Mouse (Mus musculus): ENCODE results near the gene Lbx1. TPM values are rescaled to one million over a fixed set of nuclear protein-coding genes. Genes with fewer than 3 reads are reported as not detected.

Lbx1 gene
- polyA plus RNA-seq, 1 experiment from 2014 or later: 0.27 TPM

DNA sequence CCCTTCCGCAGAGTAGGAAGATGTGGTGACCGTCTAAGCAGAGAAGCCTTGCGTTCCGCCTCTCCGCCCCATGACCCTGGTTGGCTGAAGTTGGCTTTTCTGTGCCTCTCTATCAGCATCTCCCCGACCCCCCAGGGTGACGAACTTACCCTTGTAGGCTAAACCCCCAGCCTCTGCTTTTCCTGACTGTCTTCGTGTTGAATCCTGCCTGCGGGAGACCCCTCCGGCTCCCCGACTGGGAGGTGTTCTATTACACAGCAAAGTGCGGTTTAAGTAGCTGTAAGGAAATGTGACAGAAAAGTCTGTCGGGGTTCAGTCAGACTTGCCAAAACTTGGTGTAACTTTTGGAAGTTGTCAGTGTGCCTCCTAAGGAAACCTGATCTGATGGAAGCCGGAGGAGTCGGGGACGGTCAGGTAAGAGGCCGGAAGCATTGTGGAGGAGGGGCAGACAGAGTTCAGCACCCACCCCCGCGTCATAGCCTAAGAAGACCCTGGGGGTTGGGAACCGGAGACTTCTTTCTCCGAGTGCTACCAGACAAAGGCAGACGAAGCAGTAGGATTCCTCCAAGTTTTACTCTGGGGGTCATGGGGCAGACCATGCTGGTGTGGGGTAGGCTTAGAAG is 27.1 kb downstream of the Lbx1 start:
- Histone ChIP-seq H3K27ac (peak overlapping the region; percentile 68; the same call in 1 of the 2 replicates), H3K4me2 (peak overlapping the region; percentile 50), H3K9me3 (no peaks in the 10 kb centered on the region; the same call in 1 of the 2 replicates), H3K4me1 (peaks cover 10% of the 10 kb centered on the region), H3K4me3 (peak overlapping the region; percentile 20), H3K36me3 (no peaks in the 10 kb centered on the region), H3K9ac (no peak overlapping the region), H3K27me3 (peaks cover 11% of the 10 kb centered on the region)
- WGBS: 5% methylated on average over 22 of the region's 22 CpGs
- ATAC-seq (ENCODE audit: insufficient number of reproducible peaks, insufficient read depth, low FRiP score, low TSS enrichment, low read depth): 0 out of 2 replicates have a peak, but pooled peaks have one; percentile 48

DNA sequence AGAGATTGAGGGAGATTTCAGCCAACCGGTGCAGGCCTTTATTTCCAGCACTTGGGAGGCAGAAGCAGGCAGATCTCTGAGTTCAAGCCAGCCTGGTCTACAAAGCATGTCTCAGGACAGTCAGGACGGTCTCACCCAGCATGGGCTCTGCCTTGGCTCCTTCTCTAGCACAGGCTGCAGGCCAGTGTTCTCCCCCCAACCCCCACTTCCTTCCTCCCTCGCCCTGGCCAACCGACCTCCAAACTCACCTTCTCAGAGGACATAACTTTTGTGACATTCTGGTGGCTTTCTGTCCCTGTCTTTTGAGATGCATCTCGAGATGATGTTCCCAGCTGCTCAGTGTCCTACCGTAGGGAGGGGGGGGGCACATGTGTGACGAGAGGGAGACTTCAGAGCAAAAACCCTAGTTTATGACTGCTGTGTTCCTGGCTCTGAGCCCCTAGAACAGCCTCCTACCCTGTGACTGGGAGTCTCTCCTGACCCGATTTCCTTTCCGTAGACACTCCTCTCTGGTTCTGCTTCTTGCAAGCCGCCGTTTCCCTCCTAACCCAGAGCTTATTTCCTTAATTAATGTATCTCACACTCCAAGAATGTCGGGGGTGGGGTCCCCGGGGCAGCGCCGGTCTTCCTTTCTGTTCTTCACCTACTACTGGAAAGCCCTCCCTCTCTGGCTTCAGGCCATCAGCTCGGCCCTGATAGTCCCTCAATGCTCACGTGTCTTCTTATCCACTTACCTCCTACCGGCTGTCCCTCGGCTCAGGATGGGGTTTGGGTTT is 27.8 kb downstream of the Lbx1 start:
- peak overlapping the region; percentile 50 for H3K4me2 ChIP-seq
- H3K9me3 ChIP-seq: no peaks in the 10 kb centered on the region
- peaks cover 10% of the 10 kb centered on the region for H3K4me1 ChIP-seq
- no peak overlapping the region for H3K9ac ChIP-seq
- H3K27me3 ChIP-seq: peaks cover 11% of the 10 kb centered on the region
- peak; percentile 62; the same call in 1 of the 2 replicates for ATAC-seq (ENCODE audit: insufficient number of reproducible peaks, insufficient read depth, low FRiP score, low TSS enrichment, low read depth)
- H3K27ac ChIP-seq: peak overlapping the region; percentile 68; the same call in 1 of the 2 replicates
- H3K36me3 ChIP-seq: no peaks in the 10 kb centered on the region
- WGBS: 27% methylated on average over 19 of the region's 19 CpGs
- peak overlapping the region; percentile 20 for H3K4me3 ChIP-seq

DNA sequence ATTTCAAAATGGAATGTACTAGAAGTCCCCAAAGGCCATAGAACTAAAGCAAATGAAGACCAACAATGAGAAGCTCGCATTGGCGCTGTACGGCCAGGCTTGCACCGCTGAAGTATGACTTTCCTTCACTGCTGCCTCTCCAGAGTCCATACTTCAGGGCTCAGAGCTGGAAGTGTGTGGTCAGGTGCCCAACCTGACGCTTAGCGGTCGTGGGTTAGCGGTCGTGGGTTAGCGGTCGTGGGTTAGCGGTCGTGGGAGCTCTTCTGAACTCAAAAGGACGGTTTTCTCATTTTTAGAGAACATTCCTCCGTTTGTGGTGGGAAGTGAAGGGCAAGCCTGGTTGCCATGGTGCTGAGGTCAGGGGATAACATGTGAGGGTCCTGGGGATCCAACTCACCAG is 28.5 kb downstream of the Lbx1 start:
- 92% methylated on average over 15 of the region's 15 CpGs for WGBS
- Histone ChIP-seq H3K4me1 (peaks cover 10% of the 10 kb centered on the region), H3K4me2 (no peak overlapping the region), H3K9me3 (no peaks in the 10 kb centered on the region), H3K27ac (no peak overlapping the region), H3K27me3 (peaks cover 11% of the 10 kb centered on the region), H3K4me3 (no peak overlapping the region), H3K9ac (no peak overlapping the region), H3K36me3 (no peaks in the 10 kb centered on the region)
- no peak for ATAC-seq (ENCODE audit: insufficient number of reproducible peaks, insufficient read depth, low FRiP score, low TSS enrichment, low read depth)

DNA sequence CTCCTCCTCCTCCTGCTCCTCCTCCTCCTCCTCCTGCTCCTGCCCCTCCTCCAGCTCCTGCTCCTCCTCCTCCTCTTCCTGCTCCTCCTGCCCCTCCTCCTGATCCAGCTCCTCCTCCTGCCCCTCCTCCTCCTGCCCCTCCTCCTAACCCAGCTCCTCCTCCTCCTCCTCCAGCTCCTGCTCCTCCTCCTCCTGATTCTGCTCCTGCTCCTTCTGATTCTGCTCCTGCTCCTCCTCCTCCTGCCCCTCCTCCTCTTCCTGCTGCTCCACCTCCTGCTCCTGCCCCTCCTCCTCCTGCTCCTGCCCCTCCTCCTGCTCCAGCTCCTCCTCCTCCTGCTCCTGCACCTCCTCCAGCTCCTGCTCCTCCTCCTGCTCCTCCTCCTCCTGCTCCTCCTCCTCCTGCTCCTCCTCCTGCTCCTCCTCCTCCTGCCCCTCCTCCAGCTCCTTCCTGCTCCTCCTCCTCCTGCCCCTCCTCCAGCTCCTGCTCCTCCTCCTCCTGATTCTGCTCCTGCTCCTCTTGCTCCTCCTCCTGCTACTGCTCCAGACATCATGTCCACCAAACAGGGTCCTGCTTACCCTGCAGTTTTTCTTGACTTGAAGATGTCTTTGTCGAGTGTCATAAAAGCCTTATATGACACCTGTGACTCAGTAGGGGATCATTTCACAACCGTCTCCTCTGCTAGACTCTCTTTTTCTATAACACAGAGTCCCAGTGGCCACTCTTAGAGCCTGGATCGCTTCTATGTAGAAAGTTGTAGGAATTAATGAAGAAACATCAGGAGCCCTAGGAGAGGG is 30.1 kb downstream of the Lbx1 start:
- Histone ChIP-seq H3K4me1 (peaks cover 10% of the 10 kb centered on the region), H3K4me2 (no peak overlapping the region), H3K27me3 (peaks cover 11% of the 10 kb centered on the region), H3K27ac (no peak overlapping the region), H3K9me3 (no peaks in the 10 kb centered on the region), H3K36me3 (no peaks in the 10 kb centered on the region), H3K9ac (no peak overlapping the region), H3K4me3 (no peak overlapping the region)
- ATAC-seq (ENCODE audit: insufficient number of reproducible peaks, insufficient read depth, low FRiP score, low TSS enrichment, low read depth): no peak
- WGBS: 74% methylated on average over 3 of the region's 3 CpGs

DNA sequence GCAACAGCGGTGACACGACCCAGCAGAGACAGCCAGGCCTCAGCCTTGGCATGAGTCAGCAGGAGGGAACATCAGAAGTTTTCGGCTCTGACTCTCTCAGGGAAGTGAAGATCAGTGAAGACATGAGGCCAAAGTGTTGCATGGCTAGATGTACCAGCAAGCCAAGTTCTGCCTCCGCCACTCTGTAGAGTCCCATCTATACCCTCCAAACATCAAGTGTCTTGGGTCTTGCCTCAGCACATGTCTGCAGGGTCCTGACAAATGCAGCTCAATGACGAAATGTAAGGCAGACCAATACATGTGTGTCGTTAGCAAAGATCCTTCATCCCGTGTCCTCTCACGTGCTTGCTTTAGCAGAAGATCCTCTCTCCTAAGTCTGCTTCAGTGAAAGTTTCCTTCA is 38.6 kb downstream of the Lbx1 start:
- Histone ChIP-seq H3K36me3 (no peaks in the 10 kb centered on the region), H3K9ac (no peak overlapping the region), H3K4me3 (no peak overlapping the region), H3K9me3 (0 out of 2 replicates have a peak, but pooled peaks cover 6% of the 10 kb centered on the region), H3K4me2 (no peak overlapping the region), H3K27me3 (no peaks in the 10 kb centered on the region), H3K4me1 (no peaks in the 10 kb centered on the region), H3K27ac (no peak overlapping the region)
- ATAC-seq (ENCODE audit: insufficient number of reproducible peaks, insufficient read depth, low FRiP score, low TSS enrichment, low read depth): no peak
- 91% methylated on average over 8 of the region's 8 CpGs for WGBS

DNA sequence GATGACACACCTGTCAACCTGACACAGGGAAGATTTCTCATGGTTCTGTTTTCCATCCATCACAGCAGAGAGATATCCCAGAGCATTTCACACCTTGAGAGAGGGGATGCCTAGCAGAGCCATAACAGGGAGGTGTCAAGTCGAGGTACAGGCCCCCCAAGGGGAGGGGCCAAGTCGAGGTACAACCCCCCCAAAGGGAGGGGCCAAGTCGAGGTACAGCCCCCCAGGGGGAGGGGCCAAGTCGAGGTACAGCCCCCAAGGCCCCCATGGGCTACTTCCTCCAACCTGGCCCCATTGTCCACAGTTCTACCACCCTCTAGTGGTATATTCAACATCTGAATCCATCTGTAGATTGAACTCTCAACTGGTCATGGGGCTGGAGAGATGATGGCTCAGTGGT is 41.0 kb downstream of the Lbx1 start:
- Histone ChIP-seq H3K9ac (no peak overlapping the region), H3K27ac (no peak overlapping the region), H3K4me3 (no peak overlapping the region), H3K27me3 (no peaks in the 10 kb centered on the region), H3K36me3 (no peaks in the 10 kb centered on the region), H3K9me3 (0 out of 2 replicates have a peak, but pooled peaks cover 6% of the 10 kb centered on the region), H3K4me2 (no peak overlapping the region), H3K4me1 (no peaks in the 10 kb centered on the region)
- ATAC-seq (ENCODE audit: insufficient number of reproducible peaks, insufficient read depth, low FRiP score, low TSS enrichment, low read depth): 0 out of 2 replicates have a peak, but pooled peaks have one; percentile 6
- 46% methylated on average over 4 of the region's 4 CpGs for WGBS

Other genes with a start within 250 kb of the Lbx1 start
- gene Sema4g, start 246.7 kb downstream of the Lbx1 start, polyA plus RNA-seq (2015; fragmentation: Nextera tagmentation; extraction: Ambion mirVana): 7.1 and 7.6 TPM in 2 replicates
- 27.0 and 28.5 TPM in 2 replicates for gene Twnk, start 230.1 kb downstream of the Lbx1 start, polyA plus RNA-seq (2015; fragmentation: Nextera tagmentation; extraction: Ambion mirVana)
- gene Mrpl43, start 229.4 kb downstream of the Lbx1 start, polyA plus RNA-seq (2015; fragmentation: Nextera tagmentation; extraction: Ambion mirVana): 72.6 and 81.2 TPM in 2 replicates
- gene Lzts2, start 221.4 kb downstream of the Lbx1 start, polyA plus RNA-seq (2015; fragmentation: Nextera tagmentation; extraction: Ambion mirVana): 64.6 and 73.3 TPM in 2 replicates
- gene Pdzd7, start 190.1 kb downstream of the Lbx1 start, polyA plus RNA-seq (2015; fragmentation: Nextera tagmentation; extraction: Ambion mirVana): 0.47 and 0.51 TPM in 2 replicates
- 32.3 and 32.5 TPM in 2 replicates for gene Sfxn3, start 188.3 kb downstream of the Lbx1 start, polyA plus RNA-seq (2015; fragmentation: Nextera tagmentation; extraction: Ambion mirVana)
- 17.7 and 29.4 TPM in 2 replicates for gene Kazald1, start 160.6 kb downstream of the Lbx1 start, polyA plus RNA-seq (2015; fragmentation: Nextera tagmentation; extraction: Ambion mirVana)
- gene Tlx1, start 85.1 kb downstream of the Lbx1 start, polyA plus RNA-seq (2015; fragmentation: Nextera tagmentation; extraction: Ambion mirVana): 0.25 and 1.5 TPM in 2 replicates
- 48.1 and 54.7 TPM in 2 replicates for gene Btrc, start 127.9 kb upstream of the Lbx1 start, polyA plus RNA-seq (2015; fragmentation: Nextera tagmentation; extraction: Ambion mirVana)